Mouse (Mus musculus) olfactory bulb, adult 2 months (tissue): ENCODE data around the gene Wsb2.

Experiments
- CTCF ChIP-seq: fragments of 200-500 bp; IDR thresholded peaks from 2 replicates; pipeline ENCODE4 v1.5.1; 2012; ENCODE audit warnings: low read depth, mild to moderate bottlenecking, low read length, moderate library complexity; ENCODE audit not compliant: insufficient read depth
- POLR2A ChIP-seq: fragments of 200-500 bp; IDR thresholded peaks from 2 replicates; pipeline ENCODE4 v1.6.1; 2012; ENCODE audit warnings: mild to moderate bottlenecking, low read depth, low read length, moderate library complexity; ENCODE audit not compliant: insufficient read depth

- no peak for TF ChIP-seq CTCF
- TF ChIP-seq POLR2A, result no peak
Measured at GRCm38 (mm10) chr5:117381785-117382184, 24.7 kb downstream of the Wsb2 start.
